Mouse (Mus musculus) forebrain, embryonic 14.5 days (tissue): ENCODE measurements at regions not wholly inside any gene's neighbourhood (a gene's known extent, or its start where the extent isn't known, plus 50 kb on each side); places are given as distances from the start of the nearest gene placed in this dataset.

ENCODE experiments used
- ATAC-seq: fragments of 200-750 bp; cut with Nextera tagmentation; 2 replicates; pipeline ENCODE4 v1.8.0; 2017; ENCODE audit warnings: mild to moderate bottlenecking, moderate library complexity
- DNase-seq: peaks from one replicate; pipeline ENCODE4 v3.0.0-alpha.2; 2015; ENCODE audit warnings: low spot score
- H3K27ac ChIP-seq: fragments of 300-500 bp; sonication (generic); 2 replicates; pipeline ENCODE4 v1.5.1; 2014; ENCODE audit warnings: low read depth, mild to moderate bottlenecking, control low read depth, low read length, moderate library complexity
- H3K27me3 ChIP-seq: fragments of 300-500 bp; sonication (generic); replicated peaks from 2 replicates; pipeline ENCODE4 v1.6.1; 2014; ENCODE audit warnings: low read length, control low read depth, mixed read lengths; ENCODE audit not compliant: control insufficient read depth, insufficient read depth
- H3K36me3 ChIP-seq: fragments of 300-500 bp; sonication (generic); 2 replicates; pipeline ENCODE4 v1.6.1; 2014; ENCODE audit warnings: low read length, control low read depth; ENCODE audit not compliant: control insufficient read depth, insufficient read depth
- H3K4me1 ChIP-seq: fragments of 300-500 bp; sonication (generic); 2 replicates; pipeline ENCODE4 v1.6.1; 2014; ENCODE audit warnings: antibody characterized with exemption, low read length, control low read depth; ENCODE audit not compliant: control insufficient read depth, insufficient read depth
- H3K4me2 ChIP-seq: fragments of 300-500 bp; sonication (generic); 2 replicates; pipeline ENCODE4 v1.6.1; 2014; ENCODE audit warnings: mild to moderate bottlenecking, control low read depth, low read length
- H3K4me3 ChIP-seq: fragments of 300-500 bp; sonication (generic); 2 replicates; pipeline ENCODE4 v1.5.1; 2014; ENCODE audit warnings: low read depth, low read length, control low read depth
- H3K9ac ChIP-seq: fragments of 300-500 bp; sonication (generic); 2 replicates; pipeline ENCODE4 v1.6.1; 2014; ENCODE audit warnings: mild to moderate bottlenecking, low read length, control low read depth, moderate library complexity
- H3K9me3 ChIP-seq: fragments of 300-500 bp; sonication (generic); replicated peaks from 2 replicates; pipeline ENCODE4 v1.6.1; 2016; ENCODE audit warnings: low read length, control low read depth, mixed read lengths; ENCODE audit not compliant: control insufficient read depth
- WGBS: fragments of 180-500 bp; shearing (Covaris S2); extraction: QIAGEN DNeasy Blood & Tissue Kit; methylation state at CpG from one replicate; pipeline ENCODE4 v1.1.7; 2014; 5-methylcytosine and 5-hydroxymethylcytosine counted together

DNA sequence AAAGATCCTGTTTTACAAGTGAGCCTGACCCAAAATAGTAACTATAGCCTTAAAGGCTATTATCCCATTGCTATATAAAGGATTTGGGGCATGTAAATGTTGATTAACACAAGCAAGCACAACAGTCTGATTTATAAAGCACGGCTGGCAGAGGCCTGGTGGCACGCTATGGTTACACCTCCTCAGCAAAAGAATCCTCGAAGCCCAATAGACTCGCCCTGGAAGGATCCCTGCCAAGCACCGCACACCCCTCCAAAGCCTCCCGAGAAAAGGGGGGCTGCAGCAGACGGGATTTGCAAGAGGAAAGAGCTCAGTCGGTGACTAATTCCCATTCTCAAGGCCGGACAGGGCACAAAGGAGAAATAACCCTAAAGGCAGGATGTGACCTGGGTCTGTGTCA, 150.2 kb upstream of the Spred2 start:
- WGBS: 3% methylated on average over 9 of the region's 9 CpGs
- Histone ChIP-seq H3K4me3 (no peak overlapping the region), H3K4me1 (no peaks in the 10 kb centered on the region), H3K36me3 (no peaks in the 10 kb centered on the region), H3K9ac (no peak overlapping the region), H3K4me2 (no peak overlapping the region), H3K27me3 (no peaks in the 10 kb centered on the region), H3K9me3 (no peaks in the 10 kb centered on the region), H3K27ac (no peak overlapping the region)
- ATAC-seq (peak; percentile 72), DNase-seq (peak; percentile 55)

GRCm38 (mm10) chr11:19775741-19776140, 148.4 kb upstream of the Spred2 start:
- no peak overlapping the region for H3K4me2 ChIP-seq
- H3K9me3 ChIP-seq: no peaks in the 10 kb centered on the region
- 90% methylated on average over 4 of the region's 4 CpGs for WGBS
- ATAC-seq: no peak
- H3K36me3 ChIP-seq: no peaks in the 10 kb centered on the region
- H3K4me1 ChIP-seq: no peaks in the 10 kb centered on the region
- no peak overlapping the region for H3K9ac ChIP-seq
- H3K27me3 ChIP-seq: no peaks in the 10 kb centered on the region
- DNase-seq: no peak
- no peak overlapping the region for H3K4me3 ChIP-seq
- no peak overlapping the region for H3K27ac ChIP-seq

DNA sequence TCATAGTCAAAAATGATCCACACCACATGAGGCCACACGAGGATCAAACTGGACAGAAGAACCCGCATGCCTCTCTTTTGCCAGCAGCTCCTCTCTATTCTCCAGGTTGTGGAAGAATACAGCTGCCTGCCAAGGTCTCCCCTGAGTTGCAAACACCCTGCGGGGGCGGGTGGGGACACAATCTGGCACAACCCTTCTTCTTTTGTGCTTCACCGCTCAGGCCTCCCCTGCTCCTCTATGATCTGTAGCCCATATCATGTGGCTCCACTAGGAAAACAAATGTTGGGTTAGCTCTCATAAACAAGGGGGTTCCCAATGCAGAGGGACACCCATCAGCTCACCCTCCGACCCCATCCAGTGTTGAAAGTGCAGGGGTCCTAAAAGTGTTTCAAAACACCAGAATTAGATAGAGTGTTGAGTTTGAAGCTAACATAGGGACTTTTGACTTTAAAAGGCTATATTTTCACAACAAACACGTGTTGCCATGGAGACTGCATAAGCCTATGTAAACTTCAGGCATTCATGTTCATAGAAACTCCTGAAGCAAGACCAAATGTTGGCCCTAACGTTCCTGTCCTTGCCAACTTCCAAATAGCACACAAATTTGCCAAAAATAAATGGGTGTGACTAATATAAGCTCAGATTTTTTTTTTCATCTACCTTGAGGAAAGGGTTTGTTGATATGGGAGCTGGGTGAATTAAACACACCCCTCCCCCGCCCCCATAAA, 147.5 kb upstream of the Spred2 start:
- 81% methylated on average over 9 of the region's 9 CpGs for WGBS
- Histone ChIP-seq H3K36me3 (no peaks in the 10 kb centered on the region), H3K9ac (no peak overlapping the region), H3K27me3 (no peaks in the 10 kb centered on the region), H3K27ac (no peak overlapping the region), H3K4me1 (no peaks in the 10 kb centered on the region), H3K9me3 (no peaks in the 10 kb centered on the region), H3K4me3 (no peak overlapping the region), H3K4me2 (no peak overlapping the region)
- no peak for ATAC-seq
- no peak for DNase-seq

- no peak for DNase-seq
- 85% methylated on average over 2 of the region's 2 CpGs for WGBS
These were observed 146.0 kb upstream of the Spred2 start for GRCm38 (mm10) chr11:19778191-19778590.

DNA sequence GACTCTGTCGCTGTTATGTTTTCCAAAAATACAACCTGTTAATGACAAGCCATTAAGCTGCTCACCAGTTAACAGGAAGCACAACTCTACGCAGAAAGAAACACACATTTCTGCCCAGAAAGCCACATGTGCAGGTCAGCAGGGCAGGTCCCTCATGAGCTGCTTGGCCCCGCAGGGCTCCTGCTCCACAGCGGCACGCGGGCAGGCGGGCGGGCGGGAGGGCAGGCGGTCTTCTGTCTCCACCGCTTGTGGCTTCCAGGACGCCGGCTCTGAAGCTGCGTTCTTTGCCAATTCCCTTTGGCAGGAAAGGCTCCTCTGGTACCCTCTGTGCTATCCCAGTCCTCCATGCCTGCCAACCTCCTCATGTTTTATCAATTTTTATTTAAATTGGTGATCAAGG, 139.1 kb upstream of the Spred2 start:
- 68% methylated on average over 14 of the region's 14 CpGs for WGBS
- no peak overlapping the region for H3K9ac ChIP-seq
- no peaks in the 10 kb centered on the region for H3K4me1 ChIP-seq
- no peaks in the 10 kb centered on the region for H3K9me3 ChIP-seq
- no peak overlapping the region for H3K4me2 ChIP-seq
- no peak overlapping the region for H3K4me3 ChIP-seq
- H3K27ac ChIP-seq: no peak overlapping the region
- ATAC-seq (no peak), DNase-seq (no peak)
- H3K27me3 ChIP-seq: no peaks in the 10 kb centered on the region
- H3K36me3 ChIP-seq: no peaks in the 10 kb centered on the region

More at GRCm38 (mm10) chr11:19778191-19778590, 146.0 kb upstream of the Spred2 start:
- Histone ChIP-seq H3K4me2 (no peak overlapping the region), H3K27me3 (no peaks in the 10 kb centered on the region), H3K9me3 (no peaks in the 10 kb centered on the region), H3K36me3 (no peaks in the 10 kb centered on the region), H3K9ac (no peak overlapping the region), H3K4me3 (no peak overlapping the region), H3K4me1 (no peaks in the 10 kb centered on the region), H3K27ac (no peak overlapping the region)
- no peak for ATAC-seq

- WGBS: 71% methylated on average over 4 of the region's 4 CpGs
These were observed 127.1 kb upstream of the Spred2 start for GRCm38 (mm10) chr11:19796950-19797670.

DNA sequence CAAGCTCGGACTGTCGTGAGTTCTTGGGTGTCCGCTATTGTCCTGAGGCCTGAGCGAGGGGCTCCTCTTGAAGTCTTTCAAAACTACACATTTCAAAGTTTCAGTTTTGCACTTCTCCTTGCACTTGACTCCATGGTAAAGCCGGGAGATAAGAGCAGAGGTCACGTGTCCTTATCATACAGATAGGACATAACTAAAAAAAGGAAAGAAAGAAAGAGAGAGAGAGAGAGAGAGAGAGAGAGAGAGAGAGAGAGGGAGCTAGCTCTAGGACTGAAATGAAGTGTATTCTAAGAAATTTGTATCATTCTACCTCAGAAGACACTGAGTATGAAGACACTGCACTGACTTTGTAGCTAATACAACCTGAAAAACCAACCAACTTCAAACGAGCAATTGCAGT, 114.8 kb upstream of the Spred2 start:
- Histone ChIP-seq H3K4me3 (no peak overlapping the region), H3K27ac (no peak overlapping the region), H3K27me3 (no peaks in the 10 kb centered on the region), H3K4me1 (0 out of 2 replicates have a peak, but pooled peaks cover 3% of the 10 kb centered on the region), H3K9ac (no peak overlapping the region), H3K9me3 (no peaks in the 10 kb centered on the region), H3K4me2 (no peak overlapping the region), H3K36me3 (no peaks in the 10 kb centered on the region)
- ATAC-seq (no peak), DNase-seq (no peak)
- WGBS: 85% methylated on average over 7 of the region's 7 CpGs

More at GRCm38 (mm10) chr11:19796950-19797670, 127.1 kb upstream of the Spred2 start:
- no peaks in the 10 kb centered on the region for H3K36me3 ChIP-seq
- no peak overlapping the region for H3K4me2 ChIP-seq
- ATAC-seq: no peak
- no peak for DNase-seq
- H3K9me3 ChIP-seq: no peaks in the 10 kb centered on the region
- no peak overlapping the region for H3K27ac ChIP-seq
- H3K27me3 ChIP-seq: no peaks in the 10 kb centered on the region
- H3K9ac ChIP-seq: no peak overlapping the region
- H3K4me3 ChIP-seq: no peak overlapping the region
- H3K4me1 ChIP-seq: no peaks in the 10 kb centered on the region

GRCm38 (mm10) chr11:19811271-19811991, 112.7 kb upstream of the Spred2 start:
- no peak overlapping the region for H3K4me2 ChIP-seq
- no peak overlapping the region for H3K4me3 ChIP-seq
- no peaks in the 10 kb centered on the region for H3K36me3 ChIP-seq
- 0 out of 2 replicates have a peak, but pooled peaks cover 3% of the 10 kb centered on the region for H3K4me1 ChIP-seq
- WGBS: 11% methylated on average over 12 of the region's 12 CpGs
- no peak overlapping the region for H3K27ac ChIP-seq
- peak overlapping the region; percentile 2; the same call in 1 of the 2 replicates for H3K9ac ChIP-seq
- H3K27me3 ChIP-seq: no peaks in the 10 kb centered on the region
- ATAC-seq (peak; percentile 26; the same call in 1 of the 2 replicates), DNase-seq (no peak)
- no peaks in the 10 kb centered on the region for H3K9me3 ChIP-seq
